Mouse (Mus musculus): ENCODE results near the gene St6galnac3.

Gene St6galnac3

GRCm38 (mm10) chr3:153587594-153587993, 137.4 kb downstream of the St6galnac3 start:
- DNase-seq (ENCODE audit: low spot score in 2 of 2), result no peak

DNA sequence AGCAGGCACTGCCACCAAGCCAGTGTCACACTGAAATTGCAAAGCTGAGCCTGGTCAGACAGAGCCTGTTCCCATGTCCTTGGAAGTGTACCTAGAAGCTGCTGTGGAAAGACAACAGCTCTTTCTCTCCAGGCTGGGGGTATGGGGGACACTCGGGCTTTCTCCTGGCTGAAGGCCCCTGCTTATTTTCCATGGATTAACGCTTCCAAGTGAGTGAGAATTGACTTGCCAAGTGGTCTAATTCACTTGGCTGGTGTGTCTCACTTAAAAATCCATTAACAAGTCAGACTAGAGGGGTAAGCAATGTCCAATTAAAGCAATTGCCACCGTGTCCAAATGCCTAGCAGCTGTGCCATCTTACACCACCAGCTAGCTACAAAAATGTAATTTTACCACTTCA, 140.1 kb downstream of the St6galnac3 start:
- DNase-seq (ENCODE audit: low spot score in 2 of 2), result no peak

- no peak for DNase-seq (ENCODE audit: low spot score in 2 of 2)
Measured at GRCm38 (mm10) chr3:153582065-153582464, 142.9 kb downstream of the St6galnac3 start.

DNA sequence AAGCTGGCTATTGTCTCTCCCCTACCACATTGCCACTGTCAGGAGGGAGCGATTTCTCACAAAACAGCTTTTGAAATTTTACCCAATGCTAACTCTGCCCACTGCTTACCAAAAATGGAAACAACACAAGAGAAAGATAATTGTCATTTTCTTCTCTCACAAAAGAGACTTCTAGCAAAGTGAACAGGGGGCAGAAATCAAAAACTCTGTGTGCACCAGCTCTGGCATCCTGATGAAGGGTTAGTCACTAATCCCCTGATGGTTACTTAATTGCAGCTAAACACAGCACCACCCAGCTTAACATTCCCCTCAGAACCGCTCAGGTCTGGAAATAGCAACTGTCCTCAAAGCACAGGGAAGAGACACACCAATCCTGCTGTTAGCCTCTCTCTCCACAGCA, 144.3 kb downstream of the St6galnac3 start:
- DNase-seq (ENCODE audit: low spot score in 2 of 2), result peak; percentile 42 to 65

DNA sequence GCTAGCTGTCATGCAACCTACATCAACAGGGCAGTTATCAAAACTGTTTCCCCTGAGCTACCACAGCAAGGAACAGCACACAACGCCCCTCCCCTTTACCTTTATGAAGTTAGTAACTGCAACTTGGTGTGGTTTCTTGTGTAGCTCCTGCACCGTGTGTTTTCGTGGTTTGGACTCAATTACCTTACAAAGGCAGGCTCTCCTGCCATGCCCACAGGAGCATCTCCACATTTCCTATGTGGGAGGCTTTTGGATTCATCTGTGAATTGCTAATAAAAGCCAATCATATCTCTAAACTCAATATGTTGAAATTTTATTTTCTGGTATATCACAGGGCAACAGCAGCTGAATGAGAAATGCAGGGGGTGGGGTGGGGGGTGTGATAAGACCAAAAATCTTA, 144.8 kb downstream of the St6galnac3 start:
- no peak for DNase-seq (ENCODE audit: low spot score in 2 of 2)

DNA sequence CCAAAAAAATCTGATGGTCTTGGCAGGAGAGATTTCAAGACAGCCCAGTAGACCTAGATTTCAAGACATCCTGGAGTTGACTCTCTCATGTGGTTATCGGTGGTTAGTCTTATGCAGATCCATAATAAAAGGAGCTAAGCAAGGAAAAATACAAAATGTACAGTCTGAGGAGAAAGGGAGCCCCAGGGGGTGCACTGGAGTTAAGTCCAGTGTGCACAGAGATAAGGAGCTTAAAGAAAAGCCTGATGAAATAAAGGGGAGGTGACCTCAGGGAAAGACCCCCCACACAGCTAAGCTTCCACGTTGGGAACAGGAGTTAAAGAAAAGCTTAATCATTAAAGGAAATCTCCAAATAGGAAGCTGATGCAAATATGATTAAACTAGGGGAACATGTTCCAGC, 147.7 kb downstream of the St6galnac3 start:
- no peak for DNase-seq (ENCODE audit: low spot score in 2 of 2)

DNA sequence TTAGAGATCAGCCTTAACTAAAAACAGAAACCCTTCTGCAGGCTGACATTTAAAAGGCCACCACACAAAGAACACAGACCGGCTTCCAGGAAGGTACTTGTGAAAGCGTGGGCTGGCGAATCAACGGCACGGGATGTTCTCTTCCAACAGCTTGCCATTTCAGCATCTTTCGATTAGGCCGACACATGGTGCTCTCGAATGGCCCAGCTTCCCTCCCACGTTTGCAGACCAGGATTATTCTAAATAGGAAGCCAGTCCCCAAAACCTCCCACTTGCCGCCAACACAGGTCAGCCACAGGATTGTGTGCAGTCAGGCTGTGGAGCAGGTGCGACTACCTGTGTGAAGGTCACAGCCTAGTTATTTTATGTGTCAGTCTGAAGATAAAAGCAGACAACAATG, 153.8 kb downstream of the St6galnac3 start:
- DNase-seq (ENCODE audit: low spot score in 2 of 2), result peak; percentile 55 to 82

- no peak for DNase-seq (ENCODE audit: low spot score in 2 of 2)
Measured at GRCm38 (mm10) chr3:153568815-153569214, 156.2 kb downstream of the St6galnac3 start.

DNA sequence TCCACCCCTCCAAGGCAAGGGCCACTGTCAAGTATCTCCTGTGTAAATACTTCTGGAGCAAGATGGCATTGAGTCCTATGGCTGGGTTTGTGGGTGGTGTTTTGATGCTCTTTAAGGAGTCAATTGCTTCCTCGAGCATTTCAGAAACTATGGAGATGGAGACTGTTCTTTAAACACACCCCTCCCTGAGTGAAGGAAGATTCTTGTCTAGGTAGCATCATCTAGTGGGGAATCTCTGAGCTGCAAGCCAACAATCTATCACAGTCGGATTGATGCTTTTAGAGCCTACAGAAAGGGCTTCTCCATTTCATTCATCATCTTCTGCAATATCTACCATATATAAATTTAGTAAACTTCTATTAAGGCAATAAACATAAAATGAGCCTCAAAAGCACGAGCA, 157.1 kb downstream of the St6galnac3 start:
- DNase-seq (ENCODE audit: low spot score in 2 of 2), result peak in 1 of 2 experiments; percentile 50

GRCm38 (mm10) chr3:153567512-153567911, 157.5 kb downstream of the St6galnac3 start:
- DNase-seq (ENCODE audit: low spot score in 2 of 2), result no peak

- no peak for DNase-seq (ENCODE audit: low spot score in 2 of 2)
Measured at GRCm38 (mm10) chr3:153566100-153566499, 158.9 kb downstream of the St6galnac3 start.

GRCm38 (mm10) chr3:153560897-153561296, 164.1 kb downstream of the St6galnac3 start:
- no peak for DNase-seq (ENCODE audit: low spot score in 2 of 2)

DNA sequence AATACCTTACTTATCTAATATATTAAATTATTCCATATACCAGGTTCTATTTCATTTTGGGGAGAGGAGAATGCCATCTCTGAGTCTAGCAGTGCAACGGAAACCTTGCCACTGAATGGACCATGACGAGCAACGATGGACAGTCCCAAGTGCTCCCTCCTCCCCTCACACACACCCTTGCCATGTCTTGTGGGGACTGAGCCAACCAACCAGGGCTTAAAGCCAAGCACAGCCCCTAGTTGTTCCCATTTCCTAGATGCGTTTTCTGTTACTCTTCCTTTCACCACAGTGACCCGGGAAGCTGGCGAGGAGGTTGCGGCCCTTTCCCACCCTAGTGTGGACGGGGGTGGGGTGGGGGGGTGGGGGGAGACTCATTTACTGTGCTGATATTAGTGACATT, 165.4 kb downstream of the St6galnac3 start:
- no peak for DNase-seq (ENCODE audit: low spot score in 2 of 2)

DNA sequence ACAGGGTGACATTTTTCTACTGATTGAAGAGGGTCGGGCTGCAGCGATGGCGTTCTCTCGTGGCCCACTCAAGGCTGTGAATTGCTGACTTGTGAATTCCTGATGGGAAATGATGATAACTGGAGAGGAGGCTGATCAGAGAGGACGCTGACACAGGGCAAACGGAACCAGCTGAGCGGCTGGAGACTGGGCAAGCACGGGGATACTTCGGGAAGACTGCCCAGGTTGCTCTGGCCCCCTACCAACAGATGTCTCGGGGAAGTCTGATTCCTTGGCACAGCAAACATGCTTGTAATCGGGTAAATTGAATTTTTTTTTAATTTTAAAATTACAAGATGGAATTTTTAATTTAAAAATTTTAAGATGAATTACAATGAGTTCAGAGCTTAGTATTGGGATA, 168.4 kb downstream of the St6galnac3 start:
- no peak for DNase-seq (ENCODE audit: low spot score in 2 of 2)

DNA sequence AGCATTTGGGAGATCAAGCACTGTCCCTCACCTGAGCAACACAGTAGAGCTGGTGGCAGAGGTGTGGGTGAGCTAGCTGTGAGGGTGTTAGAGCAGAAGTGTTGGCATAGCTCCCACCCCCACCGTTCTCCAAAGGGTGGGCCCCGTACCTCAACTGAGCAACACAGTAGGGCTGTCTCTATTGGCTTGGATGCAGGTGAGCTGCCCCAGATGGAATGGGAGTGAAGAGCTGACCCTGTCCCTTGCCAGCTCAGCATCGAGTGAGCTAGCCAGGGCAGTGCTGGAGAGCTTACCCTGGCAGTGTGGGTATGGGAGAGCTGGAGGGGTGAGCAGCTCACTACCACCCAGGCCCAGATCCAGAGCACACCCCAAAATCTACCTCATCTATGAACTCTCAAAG, 171.3 kb downstream of the St6galnac3 start:
- no peak for DNase-seq (ENCODE audit: low spot score in 2 of 2)

DNA sequence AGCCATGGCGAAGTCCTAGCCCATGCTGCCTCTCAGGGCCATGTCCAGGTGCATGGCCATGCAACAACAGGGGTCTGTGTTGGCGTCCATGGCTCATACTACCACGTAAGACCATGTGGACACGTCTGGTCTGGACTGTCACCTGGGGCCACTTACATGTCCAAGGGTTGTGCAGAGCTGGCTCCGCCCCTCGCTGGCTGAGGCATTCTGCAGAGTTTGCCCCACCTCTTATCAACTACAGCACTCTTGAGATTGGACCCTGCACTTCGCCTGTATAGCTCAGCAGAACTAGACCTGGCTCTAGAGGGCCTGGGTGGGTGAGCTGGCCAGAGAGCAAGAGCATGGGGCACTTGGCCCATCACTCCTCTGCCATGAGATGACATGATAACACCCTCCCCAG, 171.7 kb downstream of the St6galnac3 start:
- no peak for DNase-seq (ENCODE audit: low spot score in 2 of 2)

DNA sequence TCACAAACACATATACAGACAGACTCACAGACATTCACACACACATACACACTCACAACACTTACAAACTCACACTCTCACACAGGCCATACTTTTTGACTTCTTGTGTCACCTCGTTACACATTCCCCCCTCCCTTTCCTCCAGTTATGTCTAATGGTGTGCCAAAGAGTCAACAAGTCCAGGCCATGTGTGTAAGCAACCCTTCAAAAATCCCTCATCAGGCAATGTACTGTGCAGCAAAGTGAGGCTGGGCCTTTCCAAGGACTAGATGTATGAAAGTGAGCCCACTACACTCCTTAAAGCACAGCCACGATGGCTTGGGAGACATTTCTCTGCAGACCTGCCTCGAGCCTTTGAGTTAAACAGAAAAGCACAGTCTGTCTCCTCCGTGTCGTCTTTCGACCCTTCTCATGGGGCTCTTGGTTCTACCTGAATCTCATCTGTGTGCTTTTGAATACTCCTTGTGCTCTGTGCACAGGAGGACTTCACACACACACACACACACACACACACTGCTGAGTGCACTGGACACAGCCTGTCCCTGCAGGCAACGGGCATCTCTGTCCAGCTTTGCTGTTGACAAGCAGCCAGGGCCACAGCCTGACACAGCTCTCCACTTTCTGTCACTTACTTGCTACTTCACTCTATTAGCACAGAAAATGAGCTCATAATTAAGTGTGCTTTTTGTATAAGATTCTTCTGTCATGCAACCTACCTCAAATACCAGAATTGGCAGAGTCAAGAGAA, 177.9 kb downstream of the St6galnac3 start:
- DNase-seq (ENCODE audit: low spot score in 2 of 2), result no peak

GRCm38 (mm10) chr3:153539851-153540250, 185.1 kb downstream of the St6galnac3 start:
- no peak for DNase-seq (ENCODE audit: low spot score in 2 of 2)

DNA sequence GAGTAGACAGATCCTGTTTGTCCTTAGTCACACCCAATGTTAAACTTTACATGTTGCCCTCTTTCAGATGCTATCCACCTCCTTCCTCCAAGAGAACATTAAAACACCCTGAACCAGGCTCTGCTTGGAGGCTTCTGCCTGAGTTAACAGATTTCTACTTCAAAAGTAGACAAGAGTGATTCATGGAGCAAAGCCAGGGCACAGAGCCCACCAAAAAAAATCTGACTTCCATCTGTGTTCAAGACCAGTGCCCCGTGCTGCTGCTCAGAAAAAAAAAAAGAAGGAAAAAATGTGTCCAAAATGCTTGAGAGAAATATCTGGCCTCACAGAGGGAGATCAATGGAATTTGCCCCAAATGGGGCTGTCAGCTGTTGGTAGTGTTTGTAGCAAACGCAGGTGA, 186.6 kb downstream of the St6galnac3 start:
- DNase-seq (ENCODE audit: low spot score in 2 of 2), result no peak

- no peak for DNase-seq (ENCODE audit: low spot score in 2 of 2)
Measured at GRCm38 (mm10) chr3:153537435-153537834, 187.5 kb downstream of the St6galnac3 start.

DNA sequence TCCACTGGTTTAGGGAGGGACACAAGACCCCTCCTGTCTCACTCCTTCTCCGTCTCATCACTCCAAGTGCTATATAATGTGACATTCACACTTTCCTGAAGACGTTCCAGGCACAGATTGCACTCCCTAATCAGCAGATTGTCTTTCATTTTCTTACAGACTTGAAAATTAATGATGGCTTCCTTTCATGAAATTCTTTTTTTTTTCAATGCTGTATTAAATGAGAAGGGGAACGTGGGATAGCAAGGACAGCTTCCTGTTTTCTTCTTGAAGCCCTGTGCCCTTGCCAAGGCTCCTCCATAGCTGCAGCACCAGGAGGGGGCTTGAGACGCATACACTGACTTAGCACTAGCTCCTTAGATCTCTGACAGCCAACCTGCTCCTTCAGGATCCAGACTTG, 188.7 kb downstream of the St6galnac3 start:
- no peak for DNase-seq (ENCODE audit: low spot score in 2 of 2)

DNA sequence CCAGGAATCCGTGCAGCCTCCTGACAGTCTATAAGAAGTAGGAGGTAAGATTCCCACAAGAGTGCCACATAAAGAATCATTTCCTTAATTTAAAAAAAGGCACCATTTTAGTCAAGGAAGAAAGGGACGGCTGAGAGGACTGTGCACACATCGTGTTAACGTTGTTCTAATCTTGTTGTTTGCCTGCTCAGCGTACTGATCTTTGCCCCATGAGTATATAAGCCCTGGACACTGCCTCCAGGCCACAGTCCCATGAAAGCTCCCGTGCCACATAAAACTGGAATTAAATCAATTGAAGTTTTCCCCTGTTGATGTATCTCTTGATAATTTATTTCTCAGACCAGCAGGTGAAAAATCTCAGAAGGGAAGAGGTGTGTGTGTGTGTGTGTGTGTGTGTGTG, 195.8 kb downstream of the St6galnac3 start:
- DNase-seq (ENCODE audit: low spot score in 2 of 2), result no peak

DNA sequence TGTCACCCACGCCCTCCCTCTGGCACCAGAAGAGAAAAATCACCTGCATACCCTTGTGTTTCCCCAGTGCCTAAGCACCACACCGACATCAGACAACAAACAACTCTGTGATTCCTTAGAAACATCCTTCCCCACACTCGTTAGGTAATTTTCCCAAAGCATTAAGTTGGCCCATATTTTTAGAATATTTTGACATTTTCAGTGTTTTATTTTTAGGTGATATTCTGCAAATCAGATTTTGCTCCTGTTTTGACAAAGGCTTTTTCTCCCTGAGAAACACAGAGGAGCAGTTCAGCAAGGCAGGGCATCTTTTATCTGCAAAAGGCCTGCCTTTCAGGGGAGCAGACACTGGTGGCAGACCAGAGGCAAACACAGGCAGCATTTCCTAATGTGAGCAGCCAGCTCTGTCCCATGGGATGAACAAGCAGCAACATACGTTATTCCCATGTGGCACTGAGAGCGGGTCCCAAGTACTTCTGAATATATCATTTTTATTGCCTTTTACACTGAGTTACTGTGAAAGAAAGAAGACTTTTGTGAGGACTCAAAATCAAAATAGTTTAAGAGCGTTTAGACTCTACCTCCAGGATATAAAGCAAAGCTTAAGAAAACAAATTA, 199.7 kb downstream of the St6galnac3 start:
- DNase-seq (ENCODE audit: low spot score in 2 of 2), result peak in 1 of 2 experiments; percentile 38

DNA sequence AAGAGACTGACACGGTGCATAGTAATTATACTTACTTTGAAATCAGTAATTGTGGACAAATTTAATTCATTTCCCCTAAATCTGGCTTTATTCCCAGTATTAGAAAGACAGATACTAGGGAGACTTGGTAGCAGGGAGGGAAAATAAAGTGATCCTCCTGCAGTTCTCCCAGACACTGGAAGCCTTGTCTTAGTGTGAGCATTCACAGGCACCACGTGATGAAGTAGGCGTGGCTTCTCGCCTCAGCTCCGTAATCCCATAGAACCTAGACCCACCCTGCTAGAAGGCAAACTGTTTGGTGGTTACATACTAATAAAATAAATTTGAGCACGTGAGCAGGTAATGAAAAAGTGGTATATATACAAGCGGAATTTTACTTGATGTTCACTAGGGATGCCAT, 208.1 kb downstream of the St6galnac3 start:
- no peak for DNase-seq (ENCODE audit: low spot score in 2 of 2)
